Mouse (Mus musculus) MEL (cell line): ENCODE data around the gene Zmym2.

Experiments
- CTCF ChIP-seq, 3 experiments: IDR thresholded peaks in 2 of 3; conservative IDR thresholded peaks in 1 of 3; 2 replicates each; pipeline ENCODE4 v1.5.1; 2011 to 2012; ENCODE audit warnings: low read length in 3 of 3, low read depth in 2 of 3, mild to moderate bottlenecking in 2 of 3, improper control_type of control experiment in 1 of 3, inconsistent platforms in 1 of 3, mixed read lengths in 1 of 3, moderate library complexity in 1 of 3; ENCODE audit not compliant: control insufficient read depth in 1 of 3, insufficient read depth in 1 of 3, poor library complexity in 1 of 3, severe bottlenecking in 1 of 3
- GABPA ChIP-seq: IDR thresholded peaks from 2 replicates; pipeline ENCODE4 v1.6.1; 2012; ENCODE audit warnings: low read depth, mild to moderate bottlenecking, inconsistent platforms, low read length, improper control_type of control experiment, moderate library complexity
- MYC ChIP-seq: IDR thresholded peaks from 2 replicates; pipeline ENCODE4 v1.6.1; 2011; ENCODE audit warnings: low read depth, mild to moderate bottlenecking, low read length, improper control_type of control experiment, moderate library complexity
- POLR2A ChIP-seq, 2 experiments: IDR thresholded peaks; 2 replicates each; pipeline ENCODE4 v1.6.1; 2011 to 2012; ENCODE audit warnings: low read length in 2 of 2, mild to moderate bottlenecking in 2 of 2, control low read depth in 1 of 2, improper control_type of control experiment in 1 of 2, low read depth in 1 of 2, moderate library complexity in 1 of 2; ENCODE audit not compliant: control insufficient read depth in 1 of 2, insufficient read depth in 1 of 2, poor library complexity in 1 of 2
- USF1 ChIP-seq: IDR thresholded peaks from 2 replicates; pipeline ENCODE4 v1.6.1; 2014; ENCODE audit warnings: low read depth, mild to moderate bottlenecking, inconsistent platforms, low read length, improper control_type of control experiment, moderate library complexity

- no peak for TF ChIP-seq POLR2A (IDR thresholded peaks at IDR 0.05; ENCODE audit: control insufficient read depth in 1 of 2, insufficient read depth in 1 of 2, low read depth in 1 of 2, low read length in 2 of 2, poor library complexity in 1 of 2)
- no peak for TF ChIP-seq USF1
- TF ChIP-seq CTCF (IDR thresholded peaks at IDR 0.05 in 2 of 3, conservative IDR thresholded peaks at IDR 0.05 in 1 of 3; ENCODE audit: control insufficient read depth in 1 of 3, insufficient read depth in 1 of 3, low read depth in 2 of 3, low read length in 3 of 3, poor library complexity in 1 of 3, severe bottlenecking in 1 of 3), result no peak
- no peak for TF ChIP-seq MYC
- no peak for TF ChIP-seq GABPA
These were observed 3.0 kb upstream of the Zmym2 start for GRCm38 (mm10) chr14:56883431-56883830.
